Mouse (Mus musculus) heart, postnatal 0 days (tissue): Measurements from ENCODE around the gene Elk3. TPM values are rescaled to one million over a fixed set of nuclear protein-coding genes. Genes with fewer than 3 reads are reported as not detected.

Experiments used
- ATAC-seq: fragments of 200-750 bp; cut with Nextera tagmentation; 2 replicates; pipeline ENCODE4 v1.8.0; 2017; ENCODE audit warnings: low read depth, moderate number of reproducible peaks, moderate library complexity; ENCODE audit not compliant: insufficient read depth
- DNase-seq: peaks from one replicate; pipeline ENCODE4 v3.0.0-alpha.2; 2016; ENCODE audit warnings: low spot score
- H3K27ac ChIP-seq: fragments of 300-500 bp; sonication (generic); 2 replicates; pipeline ENCODE4 v1.5.1; 2014; ENCODE audit warnings: low read depth, mild to moderate bottlenecking
- H3K27me3 ChIP-seq: fragments of 300-500 bp; sonication (generic); 2 replicates; pipeline ENCODE4 v1.6.1; 2014; ENCODE audit warnings: low read length, mixed read lengths; ENCODE audit not compliant: control insufficient read depth, insufficient read depth
- H3K36me3 ChIP-seq: fragments of 300-500 bp; sonication (generic); replicated peaks from 2 replicates; pipeline ENCODE4 v1.6.1; 2014; ENCODE audit warnings: low read length, mixed read lengths; ENCODE audit not compliant: control insufficient read depth, insufficient read depth
- H3K4me1 ChIP-seq: fragments of 300-500 bp; sonication (generic); 2 replicates; pipeline ENCODE4 v1.6.1; 2014; ENCODE audit warnings: antibody characterized with exemption; ENCODE audit not compliant: control insufficient read depth, insufficient read depth
- H3K4me2 ChIP-seq: fragments of 300-500 bp; sonication (generic); 2 replicates; pipeline ENCODE4 v1.6.1; 2014; ENCODE audit warnings: low read depth, mild to moderate bottlenecking, low read length, moderate library complexity
- H3K4me3 ChIP-seq: fragments of 300-500 bp; sonication (generic); 2 replicates; pipeline ENCODE4 v1.5.1; 2014; ENCODE audit warnings: low read depth, low read length
- H3K9ac ChIP-seq: fragments of 300-500 bp; sonication (generic); replicated peaks from 2 replicates; pipeline ENCODE4 v1.6.1; 2014; ENCODE audit warnings: low read depth, low read length, mixed read lengths
- H3K9me3 ChIP-seq: fragments of 300-500 bp; sonication (generic); replicated peaks from 2 replicates; pipeline ENCODE4 v1.6.1; 2016; ENCODE audit warnings: low read length; ENCODE audit not compliant: control insufficient read depth
- CTCF ChIP-seq: IDR thresholded peaks from 2 replicates; pipeline ENCODE4 v1.5.1; 2016; ENCODE audit warnings: antibody characterized with exemption, control low read depth, low read depth
- EP300 ChIP-seq: IDR thresholded peaks from 2 replicates; pipeline ENCODE4 v1.6.1; 2016; ENCODE audit warnings: antibody characterized with exemption, low read depth
- WGBS: fragments of 180-500 bp; shearing (Covaris S2); extraction: QIAGEN DNeasy Blood & Tissue Kit; methylation state at CpG from one replicate; pipeline ENCODE4 v1.1.7; 2014; 5-methylcytosine and 5-hydroxymethylcytosine counted together
- polyA plus RNA-seq: library from polyadenylated mRNA; unstranded; fragments of >200 nt; fragmentation: Nextera tagmentation; extraction: Ambion mirVana; gene quantifications from 2 replicates; pipeline ENCODE4 v1.2.1, GENCODE M21; 2015
- total RNA-seq: library from RNA; depleted of rRNA; stranded (reverse); fragments of >200 nt; gene quantifications from 2 replicates; pipeline ENCODE4 v1.2.3, GENCODE M21; 2014; ENCODE audit warnings: low replicate concordance

The Elk3 gene
- total and polyA plus RNA-seq, 2 experiments from 2014 or later: 34.4 to 45.0 TPM

DNA sequence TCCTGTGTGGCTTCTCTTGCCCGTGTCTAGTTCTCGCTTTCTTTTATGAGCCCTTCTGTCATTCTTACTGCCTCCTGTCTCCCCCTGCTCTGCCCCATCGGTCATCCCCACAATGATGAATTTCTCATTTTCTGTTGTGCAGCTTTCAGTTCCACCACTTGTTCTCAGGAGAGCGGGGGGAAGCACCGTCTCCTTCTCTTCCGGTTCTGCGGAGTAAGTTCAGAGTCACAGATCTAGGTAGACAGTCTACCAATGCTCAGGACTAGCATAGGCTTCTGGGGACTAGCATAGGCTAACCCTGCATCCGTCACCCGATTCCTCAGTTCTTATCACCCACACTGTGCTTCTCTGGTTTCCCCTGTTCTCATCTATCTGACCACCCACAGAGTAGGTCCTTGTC is 45.2 kb upstream of the Elk3 start:
- Histone ChIP-seq H3K9ac (no peak overlapping the region), H3K27ac (0 out of 2 replicates have a peak overlapping the region, but pooled peaks have one; percentile 30), H3K4me3 (no peak overlapping the region), H3K9me3 (no peaks in the 10 kb centered on the region), H3K4me1 (peaks cover 4% of the 10 kb centered on the region; the same call in 1 of the 2 replicates), H3K27me3 (no peaks in the 10 kb centered on the region), H3K4me2 (no peak overlapping the region), H3K36me3 (no peaks in the 10 kb centered on the region)
- TF ChIP-seq EP300: no peak
- TF ChIP-seq CTCF: no peak
- 77% methylated on average over 9 of the region's 9 CpGs for WGBS
- DNase-seq (no peak), ATAC-seq (no peak)

DNA sequence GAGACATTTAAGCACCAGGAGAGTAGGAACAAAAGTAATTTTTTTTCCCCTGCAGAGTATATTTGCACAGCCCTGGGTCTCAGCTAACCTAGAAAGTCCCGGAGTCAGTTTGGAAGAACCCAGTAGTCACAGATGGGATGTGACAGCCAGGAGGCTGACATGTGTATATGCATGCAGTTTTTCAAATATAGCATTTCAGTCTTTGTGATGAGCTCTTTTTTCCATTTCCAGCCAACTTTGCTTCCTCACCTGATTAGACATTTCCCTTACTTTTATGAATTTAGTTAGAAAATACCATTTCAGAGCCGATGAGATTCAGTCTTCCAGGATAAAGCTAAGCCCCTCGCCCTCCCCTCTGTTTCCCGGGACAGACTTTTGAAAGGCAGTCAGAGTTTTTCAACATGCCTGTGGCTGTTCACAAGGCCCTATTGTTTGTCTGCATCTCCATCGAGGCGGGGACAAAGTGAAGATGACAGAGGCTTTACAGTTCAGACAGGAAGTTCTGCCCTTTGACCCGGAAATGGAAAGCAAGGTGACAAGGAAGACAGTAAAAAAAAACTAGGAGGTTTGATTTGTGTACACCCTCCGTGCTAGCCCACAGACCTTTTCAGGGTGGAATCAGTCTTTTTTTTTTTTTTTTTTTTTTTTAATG is 44.5 kb upstream of the Elk3 start:
- Histone ChIP-seq H3K27ac (peak overlapping the region; percentile 30), H3K4me1 (no peaks in the 10 kb centered on the region), H3K36me3 (no peaks in the 10 kb centered on the region), H3K9me3 (no peaks in the 10 kb centered on the region), H3K9ac (no peak overlapping the region), H3K4me2 (no peak overlapping the region), H3K27me3 (no peaks in the 10 kb centered on the region), H3K4me3 (no peak overlapping the region)
- DNase-seq: no peak
- TF ChIP-seq EP300 (no peak), CTCF (no peak)
- 50% methylated on average over 8 of the region's 8 CpGs for WGBS
- no peak for ATAC-seq

DNA sequence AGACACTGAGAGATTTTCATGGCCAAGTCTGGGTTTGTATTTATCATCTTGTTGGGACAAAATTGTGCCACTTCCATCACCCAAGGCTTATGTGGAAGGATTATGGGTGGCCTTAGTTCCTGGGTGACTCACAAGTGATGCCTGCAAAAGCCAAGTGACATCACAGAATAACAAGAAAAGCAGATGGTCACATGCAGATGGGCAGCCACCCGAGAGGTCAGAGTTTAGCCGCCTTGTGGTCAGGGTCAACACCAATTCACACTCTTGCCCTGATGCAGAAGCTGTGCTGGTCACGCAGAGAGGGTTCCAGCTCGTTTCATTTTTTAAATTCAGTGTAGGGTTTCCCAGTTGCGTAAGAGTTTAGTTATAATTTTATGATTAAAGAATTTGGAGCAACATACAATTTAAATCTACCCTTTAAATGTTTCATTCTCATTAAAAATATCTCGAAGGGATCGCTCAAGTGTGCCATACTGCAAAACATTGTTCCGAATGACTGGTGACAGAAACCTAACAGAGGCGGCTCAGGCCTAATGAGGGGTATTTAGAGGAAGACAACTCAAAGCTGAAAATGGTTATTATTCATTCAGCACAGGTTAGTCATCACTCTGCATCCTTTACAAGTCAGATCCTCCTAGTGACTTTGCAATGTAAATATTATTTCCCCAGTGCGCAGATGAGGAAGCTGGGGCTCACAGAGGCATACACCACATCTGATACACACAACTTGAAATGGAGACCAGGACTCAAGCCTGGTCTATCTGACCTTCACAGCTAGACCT is 42.8 kb upstream of the Elk3 start:
- 88% methylated on average over 10 of the region's 10 CpGs for WGBS
- Histone ChIP-seq H3K9me3 (no peaks in the 10 kb centered on the region), H3K36me3 (no peaks in the 10 kb centered on the region), H3K4me3 (no peak overlapping the region), H3K4me2 (no peak overlapping the region), H3K27ac (no peak overlapping the region), H3K9ac (no peak overlapping the region), H3K4me1 (no peaks in the 10 kb centered on the region), H3K27me3 (no peaks in the 10 kb centered on the region)
- no peak for ATAC-seq
- no peak for DNase-seq
- TF ChIP-seq EP300 (no peak), CTCF (no peak)

DNA sequence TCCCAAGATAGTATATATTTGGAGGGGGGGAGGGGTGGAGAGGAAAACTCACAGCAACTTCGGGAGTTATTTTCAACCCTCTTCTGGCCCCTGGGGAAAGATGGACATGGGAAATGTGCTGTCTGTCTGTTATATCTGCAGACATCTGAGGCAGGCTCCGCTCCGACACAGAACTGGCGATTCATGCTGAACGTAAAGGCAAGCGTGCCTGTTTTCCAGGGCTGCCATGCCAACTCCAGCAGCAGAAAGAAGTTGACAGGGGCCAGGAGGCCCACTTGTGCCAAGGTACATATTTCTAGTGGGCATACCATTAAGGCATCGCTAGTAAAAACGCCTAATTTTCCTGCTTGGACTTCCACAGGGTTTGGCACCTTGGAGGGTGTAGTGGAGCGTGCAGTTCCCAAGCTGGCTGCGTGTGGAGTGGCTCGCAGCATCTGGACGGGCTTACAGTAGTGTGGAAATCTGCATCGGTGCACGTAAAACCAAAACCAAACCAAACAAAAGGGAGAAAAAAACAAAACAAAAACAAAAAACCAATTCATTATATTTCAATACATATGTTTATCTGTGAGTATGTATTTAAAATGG is 37.1 kb upstream of the Elk3 start:
- DNase-seq (no peak), ATAC-seq (0 out of 2 replicates have a peak, but pooled peaks have one; percentile 30)
- H3K27me3 ChIP-seq: no peaks in the 10 kb centered on the region
- no peaks in the 10 kb centered on the region for H3K36me3 ChIP-seq
- peak overlapping the region; percentile 42 for H3K9ac ChIP-seq
- peak overlapping the region; percentile 50 for H3K4me2 ChIP-seq
- H3K4me3 ChIP-seq: no peak overlapping the region
- TF ChIP-seq EP300: no peak
- no peaks in the 10 kb centered on the region for H3K9me3 ChIP-seq
- WGBS: 56% methylated on average over 14 of the region's 14 CpGs
- peak overlapping the region; percentile 30; the same call in 1 of the 2 replicates for H3K27ac ChIP-seq
- H3K4me1 ChIP-seq: 0 out of 2 replicates have a peak, but pooled peaks cover 6% of the 10 kb centered on the region

DNA sequence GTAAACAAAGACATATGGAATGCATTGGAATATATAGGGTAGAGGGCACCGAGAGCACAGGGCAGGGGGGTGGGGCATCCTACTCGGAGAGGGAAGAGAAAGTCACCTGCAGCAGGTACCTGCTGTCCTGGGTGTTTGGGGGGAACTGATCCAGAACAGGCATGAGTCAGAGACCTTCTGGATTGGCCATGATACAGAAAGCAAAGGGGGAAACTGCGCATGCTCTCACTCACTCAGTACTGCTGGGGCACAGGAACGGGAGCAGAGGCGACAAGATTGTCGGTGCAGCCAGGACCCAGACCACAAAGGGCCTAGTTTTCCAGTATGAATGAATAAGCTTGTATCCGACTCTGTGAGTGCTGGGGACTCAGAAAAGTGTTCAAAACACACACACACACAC is 36.5 kb upstream of the Elk3 start:
- H3K4me3 ChIP-seq: no peak overlapping the region
- ATAC-seq (peak; percentile 36; the same call in 1 of the 2 replicates), DNase-seq (no peak)
- H3K4me1 ChIP-seq: 0 out of 2 replicates have a peak, but pooled peaks cover 6% of the 10 kb centered on the region
- H3K9ac ChIP-seq: no peak overlapping the region
- H3K27ac ChIP-seq: peak overlapping the region; percentile 30
- H3K4me2 ChIP-seq: peak overlapping the region; percentile 50
- H3K36me3 ChIP-seq: no peaks in the 10 kb centered on the region
- no peaks in the 10 kb centered on the region for H3K9me3 ChIP-seq
- TF ChIP-seq CTCF (no peak), EP300 (no peak)
- 48% methylated on average over 7 of the region's 7 CpGs for WGBS
- no peaks in the 10 kb centered on the region for H3K27me3 ChIP-seq
